ENCODE assay signal across 13 mouse cellular contexts in the genomic region with DNA sequence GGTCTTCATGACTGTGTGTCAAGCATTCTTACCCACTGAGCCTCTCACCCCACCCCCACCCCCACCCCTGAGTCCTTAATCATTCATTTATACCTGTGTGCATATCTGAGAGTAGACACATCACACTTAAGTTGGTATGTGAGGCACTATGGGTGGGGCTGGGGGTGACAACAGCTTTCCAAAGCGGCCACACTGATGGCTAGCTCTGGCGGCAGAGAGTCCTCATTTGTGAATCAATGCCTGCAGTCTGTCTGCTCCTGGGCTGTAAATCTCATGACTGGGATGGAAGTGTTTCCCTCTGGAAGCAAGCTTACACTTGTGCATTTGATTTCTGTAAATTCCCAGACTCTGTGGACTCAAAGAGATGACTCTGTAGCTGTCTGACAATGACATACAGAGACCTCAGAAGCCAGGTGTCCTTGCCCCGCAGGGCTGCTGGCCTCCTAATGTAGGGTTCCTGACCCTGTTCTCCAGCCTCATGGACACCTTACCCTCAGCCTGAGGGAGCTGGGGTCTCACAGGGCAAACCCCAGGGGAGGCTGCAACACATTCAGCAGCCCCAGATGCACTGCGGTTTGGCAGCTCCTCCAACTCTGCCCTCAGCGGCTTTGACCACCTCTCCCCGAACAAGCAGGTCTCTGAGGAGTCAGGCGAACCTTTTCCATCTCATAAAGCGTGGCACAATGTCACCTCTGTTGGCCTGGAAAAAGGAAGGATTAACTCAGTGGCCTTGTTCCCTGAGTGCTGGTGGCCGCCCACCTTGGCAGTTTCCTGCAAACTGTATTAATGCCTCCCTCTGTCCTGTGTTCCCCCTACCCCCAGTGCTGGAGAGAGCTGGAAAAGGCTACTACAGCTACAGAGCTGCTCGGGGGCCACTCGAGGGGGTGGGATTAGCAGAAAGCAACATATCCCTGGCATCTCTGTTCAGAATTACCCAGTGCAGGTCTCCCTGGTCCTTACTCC.
DNase-seq lines count a peak whose midpoint lies in the region; ATAC-seq and TF ChIP-seq lines count a peak whose summit lies in the region.
"Had no signal": no experiment of that assay in that cellular context is flagged by ENCODE, and none has a peak within 500 bp of the region (broad histone marks: within the 10 kb centered on the region; RNA-seq: fewer than 3 reads in every experiment).

No protein-coding gene starts in this region.

- H3K4me2 ChIP-seq in hindbrain, postnatal 0 days (ENCODE audit: low read depth, low read length), result no peak overlapping the region
- H3K4me2 ChIP-seq in hindbrain, embryonic 13.5 days, result no peak overlapping the region
- no peak overlapping the region for H3K4me2 ChIP-seq in embryonic facial prominence, embryonic 14.5 days (ENCODE audit: low read depth, low read length)
- H3K4me2 ChIP-seq in midbrain, embryonic 16.5 days (ENCODE audit: low read length), result no peak overlapping the region
- H3K4me2 ChIP-seq: liver, embryonic 11.5 days had no signal

- WGBS in hindbrain, postnatal 0 days, result 38% methylated on average over 11 of the region's 11 CpGs
- WGBS in hindbrain, embryonic 13.5 days, result 48% methylated on average over 11 of the region's 11 CpGs
- 39% methylated on average over 11 of the region's 11 CpGs for WGBS in embryonic facial prominence, embryonic 14.5 days
- 42% methylated on average over 11 of the region's 11 CpGs for WGBS in midbrain, embryonic 16.5 days

- H3K27ac ChIP-seq in hindbrain, postnatal 0 days, result peak overlapping the region; percentile 34; the same call in 1 of the 2 replicates
- H3K27ac ChIP-seq in hindbrain, embryonic 13.5 days, result no peak overlapping the region
- H3K27ac ChIP-seq in ES-E14 (ENCODE audit: insufficient read depth, low read depth, low read length, poor library complexity, severe bottlenecking), result no peak overlapping the region
- peak overlapping the region; percentile 8 for H3K27ac ChIP-seq in embryonic facial prominence, embryonic 14.5 days (replicated peaks; ENCODE audit: low read depth, low read length)
- H3K27ac ChIP-seq in midbrain, embryonic 16.5 days (ENCODE audit: low read length), result peak overlapping the region; percentile 30; the same call in 1 of the 2 replicates

- H3K4me3 ChIP-seq in hindbrain, postnatal 0 days (ENCODE audit: low read length), result no peak overlapping the region
- no peak overlapping the region for H3K4me3 ChIP-seq in hindbrain, embryonic 13.5 days
- H3K4me3 ChIP-seq in ES-E14 (ENCODE audit: insufficient read depth in 1 of 2, low read depth in 1 of 2, low read length in 2 of 2, poor library complexity in 1 of 2, severe bottlenecking in 1 of 2), result no peak overlapping the region; a peak in 1 of 4 replicates
- H3K4me3 ChIP-seq in embryonic facial prominence, embryonic 14.5 days (ENCODE audit: low read depth, low read length), result no peak overlapping the region
- no peak overlapping the region for H3K4me3 ChIP-seq in midbrain, embryonic 16.5 days (ENCODE audit: low read depth, low read length)

- H3K36me3 ChIP-seq in hindbrain, postnatal 0 days (ENCODE audit: insufficient read depth, low read length), result no peaks in the 10 kb centered on the region
- H3K36me3 ChIP-seq in hindbrain, embryonic 13.5 days, result no peaks in the 10 kb centered on the region
- H3K36me3 ChIP-seq in ES-E14 (ENCODE audit: control insufficient read depth, insufficient read depth, low read length, poor library complexity, severe bottlenecking), result no peaks in the 10 kb centered on the region
- H3K36me3 ChIP-seq in embryonic facial prominence, embryonic 14.5 days (ENCODE audit: control insufficient read depth, insufficient read depth, low read length), result no peaks in the 10 kb centered on the region
- H3K36me3 ChIP-seq in midbrain, embryonic 16.5 days (ENCODE audit: control insufficient read depth, insufficient read depth, low read length), result no peaks in the 10 kb centered on the region

- no peak for TF ChIP-seq CTCF in hindbrain, postnatal 0 days (IDR thresholded peaks at IDR 0.05; ENCODE audit: low read depth)

- no peaks in the 10 kb centered on the region for H3K4me1 ChIP-seq in hindbrain, postnatal 0 days (ENCODE audit: insufficient read depth, low read length)
- H3K4me1 ChIP-seq in hindbrain, embryonic 13.5 days (replicated peaks), result peaks cover 20% of the 10 kb centered on the region
- H3K4me1 ChIP-seq in ES-E14 (ENCODE audit: control insufficient read depth in 2 of 2, insufficient read depth in 2 of 2, low read length in 2 of 2, poor library complexity in 1 of 2), result peaks cover 0 to 3% of the 10 kb centered on the region in 2 experiments; a peak in 1 of 4 replicates
- peaks cover 6% of the 10 kb centered on the region for H3K4me1 ChIP-seq in embryonic facial prominence, embryonic 14.5 days (ENCODE audit: control insufficient read depth, insufficient read depth, low read length)
- H3K4me1 ChIP-seq in midbrain, embryonic 16.5 days (ENCODE audit: control insufficient read depth, insufficient read depth, low read length), result peaks cover 5% of the 10 kb centered on the region; the same call in 1 of the 2 replicates

- H3K9me3 ChIP-seq in hindbrain, postnatal 0 days (ENCODE audit: low read length), result no peaks in the 10 kb centered on the region
- no peaks in the 10 kb centered on the region for H3K9me3 ChIP-seq in hindbrain, embryonic 13.5 days
- H3K9me3 ChIP-seq in ES-E14 (ENCODE audit: control insufficient read depth, insufficient read depth, low read depth, low read length), result no peaks in the 10 kb centered on the region
- no peaks in the 10 kb centered on the region for H3K9me3 ChIP-seq in embryonic facial prominence, embryonic 14.5 days (ENCODE audit: control insufficient read depth, low read length)
- H3K9me3 ChIP-seq in midbrain, embryonic 16.5 days (replicated peaks; ENCODE audit: control insufficient read depth, low read length, poor library complexity, severe bottlenecking), result no peaks in the 10 kb centered on the region

- in situ Hi-C loops in ES-E14 (cut with MboI; ENCODE audit: low sequenced_read_pairs in 2 of 2, unreplicated experiment in 2 of 2), result loop anchor here in 1 of 2 experiments (25.0 kb wide), 1 partner anchor 414 kb away; no protein-coding TSS in a partner anchor

- H3K27me3 ChIP-seq in hindbrain, postnatal 0 days (ENCODE audit: insufficient read depth, low read length), result no peaks in the 10 kb centered on the region
- no peaks in the 10 kb centered on the region for H3K27me3 ChIP-seq in hindbrain, embryonic 13.5 days
- H3K27me3 ChIP-seq in embryonic facial prominence, embryonic 14.5 days (replicated peaks; ENCODE audit: control insufficient read depth, insufficient read depth, low read length), result no peaks in the 10 kb centered on the region
- H3K27me3 ChIP-seq in midbrain, embryonic 16.5 days (ENCODE audit: control insufficient read depth, insufficient read depth, low read depth, low read length), result no peaks in the 10 kb centered on the region

- peak; percentile 8 for DNase-seq in hindbrain, postnatal 0 days (ENCODE audit: low spot score)
- peak; percentile 15 for DNase-seq in ES-E14 (ENCODE audit: low read depth, low spot score)
- DNase-seq in embryonic facial prominence, embryonic 14.5 days (ENCODE audit: low spot score), result peak; percentile 40
- DNase-seq in frontal cortex, postnatal 36 days (ENCODE audit: low spot score in 2 of 2), result no peak
- no peak for DNase-seq in retina, embryonic 14.5 days (ENCODE audit: low spot score)
- DNase-seq: adrenal gland, postnatal 36 days; cerebellum, adult 9-10 months; heart, postnatal 36 days; kidney, adult 18-20 months; lung, postnatal 10 days had no signal

- H3K9ac ChIP-seq in hindbrain, postnatal 0 days (replicated peaks; ENCODE audit: low read length), result no peak overlapping the region
- H3K9ac ChIP-seq in hindbrain, embryonic 13.5 days, result no peak overlapping the region
- H3K9ac ChIP-seq in ES-E14 (ENCODE audit: insufficient read depth, low read depth, low read length, poor library complexity, severe bottlenecking), result no peak overlapping the region
- no peak overlapping the region for H3K9ac ChIP-seq in embryonic facial prominence, embryonic 14.5 days (ENCODE audit: low read depth, low read length)
- no peak overlapping the region; the same call in 1 of the 2 replicates for H3K9ac ChIP-seq in midbrain, embryonic 16.5 days (ENCODE audit: low read depth, low read length)

- peak; percentile 61; the same call in 1 of the 2 replicates for ATAC-seq in hindbrain, postnatal 0 days
- ATAC-seq in hindbrain, embryonic 13.5 days (ENCODE audit: low FRiP score), result no peak
- peak; percentile 62 for ATAC-seq in embryonic facial prominence, embryonic 14.5 days (ENCODE audit: low read depth)
- peak; percentile 48; the same call in 1 of the 2 replicates for ATAC-seq in midbrain, embryonic 16.5 days

TF ChIP-seq in ES-E14, 5 proteins besides CTCF, POLR2A, EP300 and RAD21:
- TF ChIP-seq HCFC1 (IDR thresholded peaks at IDR 0.05; ENCODE audit: borderline replicate concordance, insufficient read depth, low read length), result no peak
- TF ChIP-seq CHD2 (IDR thresholded peaks at IDR 0.05; ENCODE audit: low read depth, low read length), result no peak
- no peak for TF ChIP-seq ZNF384 (IDR thresholded peaks at IDR 0.05; ENCODE audit: low read depth, low read length)
- TF ChIP-seq MAFK (IDR thresholded peaks at IDR 0.05; ENCODE audit: insufficient read depth, low read depth, low read length), result no peak
- no peak for TF ChIP-seq ZC3H11A (IDR thresholded peaks at IDR 0.05; ENCODE audit: borderline replicate concordance, low read depth, low read length)
TF ChIP-seq in ES-E14: peak in this region for 0.

Comparison
In these comparisons a context has a peak if more than half of its experiments do, and no peak if none do; other contexts are left out.
1. H3K27ac ChIP-seq: peak in hindbrain, postnatal 0 days (single experiment), embryonic facial prominence, embryonic 14.5 days (single experiment) and midbrain, embryonic 16.5 days (single experiment); none in hindbrain, embryonic 13.5 days (single experiment) and ES-E14 (single experiment).
2. DNase-seq: peak in hindbrain, postnatal 0 days (single experiment), ES-E14 (single experiment) and embryonic facial prominence, embryonic 14.5 days (single experiment); none in frontal cortex, postnatal 36 days (0 of 2) and retina, embryonic 14.5 days (single experiment).